Mouse (Mus musculus) limb, embryonic 11.5 days (tissue): ENCODE data around the gene Pus3. TPM values are rescaled to one million over a fixed set of nuclear protein-coding genes. Genes with fewer than 3 reads are reported as not detected.

Experiments
- polyA plus RNA-seq: library from polyadenylated mRNA; unstranded; fragments of >200 nt; fragmentation: Nextera tagmentation; extraction: Ambion mirVana; gene quantifications from 2 replicates; pipeline ENCODE4 v1.2.1, GENCODE M21; 2014

Pus3 gene
- polyA plus RNA-seq, 1 experiment from 2014 or later: 24.5 TPM

Other genes with a start within 250 kb of the Pus3 start
- gene Cdon, start 137.5 kb upstream of the Pus3 start, polyA plus RNA-seq: 10.9 and 11.8 TPM in 2 replicates
- not detected in 2 replicates for gene Gm1113, start 40.3 kb upstream of the Pus3 start, polyA plus RNA-seq
- 4.6 and 5.2 TPM in 2 replicates for gene Ddx25, start 67 bp upstream of the Pus3 start, polyA plus RNA-seq
- 0.43 and 0.52 TPM in 2 replicates for gene Pate2, start 11.7 kb downstream of the Pus3 start, polyA plus RNA-seq
- 23.8 and 24.4 TPM in 2 replicates for gene Hyls1, start 11.8 kb downstream of the Pus3 start, polyA plus RNA-seq
- not detected in 2 replicates for gene Pate4, start 53.3 kb downstream of the Pus3 start, polyA plus RNA-seq
- 0.14 TPM in 1 of 2 replicates, not detected in the other for gene Pate3, start 89.6 kb downstream of the Pus3 start, polyA plus RNA-seq
- gene Pate1, start 128.8 kb downstream of the Pus3 start, polyA plus RNA-seq: not detected in 2 replicates
- not detected in 2 replicates for gene Gm17677, start 182.5 kb downstream of the Pus3 start, polyA plus RNA-seq
- not detected in 2 replicates for gene Gm17727, start 219.5 kb downstream of the Pus3 start, polyA plus RNA-seq
- gene Gm27235, start 231.5 kb downstream of the Pus3 start, polyA plus RNA-seq: not detected in 2 replicates
- not detected in 2 replicates for gene D730048I06Rik, start 231.5 kb downstream of the Pus3 start, polyA plus RNA-seq